Mouse (Mus musculus): Measurements from ENCODE around the gene Sgms1.

The Sgms1 gene

DNA sequence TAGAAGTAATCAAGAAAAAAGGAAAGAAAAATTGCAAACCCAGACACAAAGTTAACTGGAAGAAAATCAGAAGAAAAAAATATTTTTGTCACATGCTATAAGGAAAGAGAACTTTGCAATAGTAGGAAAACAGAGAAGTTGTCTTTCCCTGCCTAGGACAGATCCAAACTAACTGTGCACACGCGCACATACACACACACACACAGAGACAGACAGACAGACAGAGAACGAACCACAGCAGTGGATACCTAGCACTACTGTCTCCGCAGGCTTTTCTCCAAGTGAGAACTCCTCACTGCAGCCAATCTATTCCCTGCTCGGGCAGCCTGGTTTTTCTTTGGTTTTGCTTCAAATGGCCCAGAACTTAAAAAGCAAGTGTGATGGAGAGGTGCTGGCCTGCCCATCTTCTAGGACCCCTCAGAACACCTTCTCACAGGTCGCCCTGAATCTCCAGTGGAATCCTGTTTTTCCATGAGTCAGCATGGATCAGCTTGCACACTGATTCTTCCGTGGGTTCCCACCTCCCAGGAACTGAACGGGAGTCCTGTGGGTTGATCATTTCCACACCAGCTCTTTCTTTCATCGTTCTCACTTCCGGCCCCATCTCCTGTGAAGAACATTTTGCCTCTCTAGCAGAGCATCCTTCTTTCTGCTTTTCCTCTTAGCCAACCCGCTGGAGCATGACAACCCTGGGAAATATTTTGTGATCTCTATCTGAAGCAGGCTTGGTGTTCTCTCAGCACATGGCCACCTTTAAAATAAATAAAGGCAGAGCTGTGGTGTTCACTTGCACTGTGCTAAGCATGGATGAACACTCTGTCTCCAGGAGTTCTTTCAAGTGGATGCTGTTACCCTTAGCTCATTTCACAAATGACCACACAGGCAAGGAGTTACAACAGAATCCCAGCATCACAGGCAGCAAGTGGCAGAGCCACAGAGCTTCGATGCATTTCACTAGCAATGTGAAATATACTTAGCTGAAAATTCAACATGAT is 96.4 kb downstream of the Sgms1 start:
- no peak for DNase-seq (ENCODE audit: low spot score in 2 of 2)

DNA sequence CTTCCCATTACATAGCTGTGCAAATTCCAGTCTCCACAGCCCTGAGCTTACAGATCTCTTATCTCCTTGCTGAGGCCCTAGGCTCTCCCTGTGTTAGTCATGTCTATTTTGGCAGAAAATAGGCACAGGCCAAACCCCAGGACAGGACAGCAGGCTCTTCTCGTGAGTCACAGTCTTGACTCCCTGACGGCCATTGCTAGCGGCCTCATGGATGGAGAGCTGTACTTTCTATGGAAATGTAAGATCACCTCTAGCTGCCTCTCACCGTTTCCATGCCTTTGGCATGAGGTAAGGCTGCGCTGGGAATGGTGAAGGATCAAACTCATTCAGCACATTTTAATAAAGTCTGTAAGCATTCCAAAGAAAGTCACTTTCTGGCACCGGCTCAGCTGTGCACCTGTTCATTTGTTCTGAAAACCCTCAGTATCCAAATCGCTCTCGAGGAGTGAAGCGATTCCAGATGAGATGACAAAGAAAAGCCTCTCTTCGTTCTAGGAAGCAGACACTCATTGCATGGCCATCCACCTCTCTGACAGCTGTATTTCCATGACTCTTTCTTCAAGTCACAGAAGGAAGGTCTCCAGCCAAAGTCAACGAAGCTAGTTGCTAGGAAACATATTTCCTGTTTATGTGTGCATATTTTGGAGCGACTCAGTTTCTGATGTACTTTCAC is 97.3 kb downstream of the Sgms1 start:
- DNase-seq (ENCODE audit: low spot score in 2 of 2) = no peak

DNA sequence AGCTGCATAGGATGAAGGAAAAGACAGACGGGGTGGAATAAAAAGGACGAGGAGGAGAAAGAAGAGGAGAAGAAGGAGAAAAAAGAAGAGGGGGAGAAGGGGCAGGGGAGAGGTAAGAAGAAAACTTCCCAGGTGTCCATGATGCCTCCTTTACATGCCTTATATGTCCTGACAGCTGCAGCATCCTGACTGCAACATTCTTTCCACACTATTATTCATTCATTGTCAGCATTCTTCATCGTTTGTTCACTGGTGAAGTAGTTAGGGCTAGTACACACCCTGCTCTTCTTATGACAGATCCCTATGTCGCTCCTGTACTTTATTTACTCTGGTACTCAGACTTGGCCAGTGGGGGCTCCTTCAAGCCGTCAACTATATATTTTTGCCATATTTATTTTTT is 98.4 kb downstream of the Sgms1 start:
- DNase-seq (ENCODE audit: low spot score in 2 of 2) = no peak

DNA sequence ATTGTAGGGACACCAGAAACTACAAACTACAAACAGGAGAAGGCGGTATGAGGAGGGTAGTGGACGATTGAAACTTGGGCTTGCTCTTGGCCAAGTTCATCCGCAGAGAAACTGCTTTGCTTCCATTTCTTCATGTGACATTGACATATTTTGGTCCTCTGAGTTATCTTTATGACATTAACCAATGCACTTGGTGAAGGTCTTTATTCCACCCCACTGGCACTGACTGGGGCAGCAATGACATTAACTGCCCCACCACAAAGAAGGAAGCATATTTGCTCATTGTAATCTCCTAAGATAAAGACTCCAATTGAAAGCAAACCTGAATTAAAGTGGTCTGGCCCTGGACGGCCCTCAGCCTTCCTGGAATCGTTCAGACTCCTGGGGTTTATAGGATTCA is 100.6 kb downstream of the Sgms1 start:
- no peak for DNase-seq (ENCODE audit: low spot score in 2 of 2)

DNA sequence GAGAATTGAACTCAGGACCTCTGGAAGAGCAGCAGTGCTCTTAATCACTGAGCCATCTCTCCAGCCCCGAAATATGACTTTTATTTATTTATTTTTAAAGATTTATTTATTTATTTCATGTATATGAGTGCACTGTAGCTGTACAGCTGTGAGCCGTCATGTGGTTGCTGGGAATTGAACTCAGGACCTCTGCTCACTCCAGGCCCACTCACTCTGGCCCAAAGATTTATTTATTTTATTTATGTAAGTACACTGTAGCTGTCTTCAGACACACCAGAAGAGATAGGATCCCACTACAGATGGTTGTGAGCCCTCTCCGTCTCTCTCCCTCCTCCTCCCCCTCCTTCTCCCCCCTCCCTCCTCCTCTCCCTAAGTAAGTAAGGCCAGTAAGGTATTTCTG is 101.7 kb downstream of the Sgms1 start:
- no peak for DNase-seq (ENCODE audit: low spot score in 2 of 2)

- no peak for DNase-seq (ENCODE audit: low spot score in 2 of 2)
Observed at GRCm38 (mm10) chr19:32285455-32285831, 104.1 kb downstream of the Sgms1 start.

GRCm38 (mm10) chr19:32284681-32285454 is 104.6 kb downstream of the Sgms1 start:
- no peak for DNase-seq (ENCODE audit: low spot score in 2 of 2)

DNA sequence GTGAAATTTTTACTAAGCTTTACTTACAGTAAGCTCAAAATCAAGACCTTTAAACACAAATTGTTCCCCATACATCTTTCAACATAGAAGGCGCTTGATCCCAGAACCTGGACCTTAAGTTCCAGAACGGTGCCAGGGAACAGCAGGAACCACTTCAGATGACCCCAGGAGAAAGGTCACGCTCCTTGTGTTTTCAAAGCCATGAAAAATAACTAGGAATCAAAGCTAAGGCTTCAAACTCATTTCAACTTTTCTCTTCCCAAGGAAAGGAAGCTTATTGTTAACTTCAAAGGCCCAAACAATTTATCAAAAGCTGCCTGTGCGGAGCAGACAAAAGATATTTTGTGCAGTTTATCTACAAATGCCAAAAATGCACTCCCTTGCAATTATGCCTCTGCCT is 107.6 kb downstream of the Sgms1 start:
- no peak for DNase-seq (ENCODE audit: low spot score in 2 of 2)

- no peak for DNase-seq (ENCODE audit: low spot score in 2 of 2)
Observed at GRCm38 (mm10) chr19:32280380-32280779, 109.1 kb downstream of the Sgms1 start.

DNA sequence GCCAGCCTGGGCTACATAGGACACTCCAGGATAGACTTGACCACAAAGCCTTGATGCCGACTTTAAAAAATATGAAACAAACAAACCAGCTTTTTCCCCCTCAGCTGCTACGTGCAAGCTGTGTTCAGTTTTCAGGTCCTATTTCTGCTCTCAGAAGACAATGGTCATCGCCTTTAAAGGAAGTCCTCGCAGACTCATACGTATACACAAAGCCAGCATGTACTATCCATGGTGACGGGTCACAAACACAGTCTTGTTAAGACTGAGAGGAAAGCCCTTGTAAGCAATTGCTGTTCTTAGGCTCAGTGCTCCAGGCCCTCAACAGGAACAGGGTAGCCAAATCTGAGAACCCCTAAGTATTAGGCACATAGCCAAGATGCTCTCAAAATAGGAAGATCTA is 110.1 kb downstream of the Sgms1 start:
- DNase-seq (ENCODE audit: low spot score in 2 of 2) = no peak

- no peak for DNase-seq (ENCODE audit: low spot score in 2 of 2)
Observed at GRCm38 (mm10) chr19:32277869-32278268, 111.6 kb downstream of the Sgms1 start.

GRCm38 (mm10) chr19:32277287-32277686 is 112.2 kb downstream of the Sgms1 start:
- no peak for DNase-seq (ENCODE audit: low spot score in 2 of 2)

- DNase-seq (ENCODE audit: low spot score in 2 of 2) = no peak
Observed at GRCm38 (mm10) chr19:32276817-32277216, 112.7 kb downstream of the Sgms1 start.

- no peak for DNase-seq (ENCODE audit: low spot score in 2 of 2)
Observed at GRCm38 (mm10) chr19:32276263-32276662, 113.3 kb downstream of the Sgms1 start.

DNA sequence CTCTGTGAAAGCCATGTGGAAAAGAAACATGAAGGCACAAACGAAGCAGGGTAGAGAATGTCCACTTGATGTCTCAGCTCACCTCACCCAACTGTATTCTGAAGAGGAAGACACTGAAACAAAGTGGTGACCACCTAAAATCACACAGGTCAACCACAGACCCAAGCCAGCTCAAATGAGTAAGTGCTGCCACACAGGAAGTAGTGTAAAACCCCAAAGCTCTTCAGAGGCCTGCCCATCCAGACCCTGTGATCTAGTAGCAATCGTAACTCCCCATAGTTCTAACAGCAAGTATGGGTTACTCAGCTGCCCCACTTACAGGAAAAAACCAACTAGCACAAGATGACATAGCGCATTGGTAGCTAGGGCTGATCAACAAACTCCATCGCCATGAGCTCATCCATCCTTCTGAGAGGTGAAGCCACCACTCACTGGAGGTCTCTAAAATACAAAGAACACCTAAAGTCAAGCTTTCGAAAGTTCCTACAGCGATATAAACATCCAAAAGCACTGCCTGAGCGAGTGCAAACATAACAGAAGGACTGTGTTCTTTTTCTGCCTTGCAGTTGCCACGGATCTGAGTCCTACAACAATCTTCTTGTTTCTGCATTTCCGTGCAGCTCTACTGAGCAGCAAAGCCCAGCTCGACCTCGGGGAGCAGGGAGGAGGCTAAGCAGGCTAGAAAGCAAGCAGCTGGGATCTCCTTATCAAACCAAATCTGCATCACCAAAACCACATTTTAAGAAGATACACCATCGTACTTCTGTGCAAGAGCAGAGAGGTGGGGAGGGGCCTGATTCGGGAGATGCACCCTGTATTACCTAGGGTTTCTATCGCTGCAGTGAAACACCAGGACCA is 114.2 kb downstream of the Sgms1 start:
- DNase-seq (ENCODE audit: low spot score in 2 of 2) = no peak

DNA sequence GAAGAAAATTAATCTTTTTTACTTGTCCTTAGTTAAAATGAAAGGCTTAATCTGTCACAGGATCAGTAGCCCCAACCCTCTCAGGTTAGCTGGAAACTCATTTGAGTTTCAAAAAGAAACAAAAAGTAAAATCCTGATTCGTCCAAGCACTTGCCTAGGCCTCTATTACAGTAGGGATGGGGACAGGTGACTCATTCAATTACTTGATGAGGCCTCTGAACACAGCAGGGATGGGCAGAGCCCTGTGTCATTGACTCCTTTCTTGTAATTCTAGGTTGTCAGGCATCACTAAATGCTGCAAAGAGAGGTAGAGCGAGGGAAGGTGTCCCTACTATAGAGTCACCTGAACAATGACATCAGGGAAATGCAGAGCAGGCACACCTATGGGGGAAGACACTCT is 115.4 kb downstream of the Sgms1 start:
- no peak for DNase-seq (ENCODE audit: low spot score in 2 of 2)

DNA sequence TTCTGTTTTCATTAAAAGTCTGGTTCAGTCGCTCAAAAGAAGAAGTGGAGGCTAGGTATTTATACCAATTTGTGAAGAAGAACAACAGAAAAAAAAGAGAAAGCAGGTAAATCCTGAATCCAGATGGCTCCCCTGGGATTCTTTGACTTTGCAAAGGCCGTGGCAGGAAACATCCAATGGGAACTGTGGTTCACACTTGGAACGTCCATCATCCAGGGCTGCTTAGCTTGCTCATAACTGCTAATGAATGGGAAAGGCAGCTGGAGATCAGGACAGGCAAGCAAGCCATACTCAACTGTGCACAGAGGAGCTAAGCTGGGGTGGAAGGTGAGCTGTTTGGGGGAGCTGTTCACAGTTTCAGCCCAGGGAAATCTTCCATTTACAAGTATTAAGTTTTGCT is 115.8 kb downstream of the Sgms1 start:
- DNase-seq (ENCODE audit: low spot score in 2 of 2) = no peak

DNA sequence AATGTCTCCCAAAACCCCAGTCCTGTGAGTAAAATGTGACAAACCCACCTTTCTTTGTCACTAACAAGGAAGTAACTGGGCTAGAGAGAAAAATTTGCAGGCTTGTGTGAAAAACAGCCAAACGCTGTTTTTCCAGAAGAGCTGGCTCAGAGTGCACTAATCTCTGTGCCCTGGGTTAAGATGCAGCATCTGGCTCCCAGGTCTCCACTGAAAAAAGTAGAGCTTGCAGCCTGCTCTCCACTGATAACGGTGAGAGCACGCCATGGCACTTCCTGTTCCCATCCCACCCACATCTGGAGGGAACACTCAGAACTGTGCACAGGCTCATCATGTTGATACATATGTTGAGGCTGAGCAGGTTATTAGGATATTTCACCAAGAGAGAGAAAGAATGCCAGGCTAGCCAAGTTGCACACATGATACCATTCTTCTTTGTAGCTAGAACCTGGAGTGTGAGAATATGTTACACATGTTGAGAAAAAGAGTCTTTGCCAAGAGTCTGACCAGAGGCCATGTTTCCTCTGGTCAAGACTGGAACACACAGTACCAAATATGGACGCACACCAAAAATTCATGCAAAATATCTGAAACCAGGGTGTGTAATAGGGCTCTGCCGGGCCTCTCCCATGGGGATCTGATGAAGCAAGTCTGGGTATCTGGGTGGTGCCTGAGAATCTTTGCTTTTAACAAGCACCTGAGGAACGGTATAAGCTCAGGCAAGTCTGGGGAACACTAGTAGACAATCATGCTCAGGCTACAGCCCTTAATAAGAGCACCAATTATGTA is 116.8 kb downstream of the Sgms1 start:
- no peak for DNase-seq (ENCODE audit: low spot score in 2 of 2)

DNA sequence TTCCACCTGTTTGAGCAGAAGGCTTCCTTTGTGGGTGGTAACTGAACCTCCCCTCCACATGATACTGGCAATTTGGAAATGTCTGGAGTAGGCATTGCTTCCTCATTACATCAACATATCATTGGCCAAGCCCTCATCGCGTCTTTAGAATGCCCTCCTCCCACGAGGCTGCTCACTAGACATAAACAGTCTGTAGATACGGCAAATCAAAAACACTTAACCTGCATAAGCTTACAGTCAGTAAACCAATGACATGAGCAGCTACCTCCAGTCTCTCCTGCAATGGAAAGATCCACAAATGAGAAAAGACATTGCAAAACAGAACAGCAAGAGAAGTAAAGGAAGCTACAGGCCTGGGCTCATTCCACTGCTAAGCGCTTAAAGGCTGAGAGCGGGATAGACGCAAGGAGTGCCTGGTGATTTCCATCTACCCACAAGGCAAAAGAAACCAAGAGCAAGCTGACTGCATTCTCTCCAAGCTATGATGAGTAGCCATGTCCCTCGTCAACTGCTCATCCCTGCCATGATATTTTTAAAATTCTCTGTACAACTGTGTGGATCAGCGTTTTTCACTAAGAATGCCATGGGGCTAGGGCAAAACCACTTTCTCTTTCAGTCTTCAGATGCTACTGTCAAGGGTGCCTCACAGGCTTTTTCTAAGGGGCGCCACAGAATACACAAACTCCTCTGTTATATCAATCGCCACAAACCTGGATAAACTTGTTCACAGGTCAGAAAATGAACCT is 117.9 kb downstream of the Sgms1 start:
- DNase-seq (ENCODE audit: low spot score in 2 of 2) = no peak

DNA sequence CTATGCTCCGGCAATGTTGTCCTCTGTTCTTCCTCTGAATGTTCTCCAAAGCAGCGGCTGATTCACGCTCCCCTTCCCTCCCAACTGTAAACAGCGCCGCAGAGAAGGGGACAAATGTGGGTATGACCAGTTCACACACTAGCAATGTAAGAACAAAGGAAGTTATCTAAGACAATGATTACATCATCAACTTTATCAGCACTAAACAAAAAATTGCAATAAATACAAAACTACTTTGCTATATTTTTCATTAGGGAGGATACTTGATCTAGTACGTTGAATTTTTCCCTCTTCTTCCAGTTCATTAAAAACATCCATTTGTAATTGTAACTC is 119.7 kb downstream of the Sgms1 start:
- no peak for DNase-seq (ENCODE audit: low spot score in 2 of 2)

Data from frontal cortex, postnatal 25 days (tissue).